Mouse (Mus musculus): ENCODE results near the gene Fam151b. TPM values are rescaled to one million over a fixed set of nuclear protein-coding genes. Genes with fewer than 3 reads are reported as not detected.

Fam151b gene
- polyA plus RNA-seq (2015; fragmentation: Nextera tagmentation; extraction: Ambion mirVana) = 0.30 and 0.39 TPM in 2 replicates

DNA sequence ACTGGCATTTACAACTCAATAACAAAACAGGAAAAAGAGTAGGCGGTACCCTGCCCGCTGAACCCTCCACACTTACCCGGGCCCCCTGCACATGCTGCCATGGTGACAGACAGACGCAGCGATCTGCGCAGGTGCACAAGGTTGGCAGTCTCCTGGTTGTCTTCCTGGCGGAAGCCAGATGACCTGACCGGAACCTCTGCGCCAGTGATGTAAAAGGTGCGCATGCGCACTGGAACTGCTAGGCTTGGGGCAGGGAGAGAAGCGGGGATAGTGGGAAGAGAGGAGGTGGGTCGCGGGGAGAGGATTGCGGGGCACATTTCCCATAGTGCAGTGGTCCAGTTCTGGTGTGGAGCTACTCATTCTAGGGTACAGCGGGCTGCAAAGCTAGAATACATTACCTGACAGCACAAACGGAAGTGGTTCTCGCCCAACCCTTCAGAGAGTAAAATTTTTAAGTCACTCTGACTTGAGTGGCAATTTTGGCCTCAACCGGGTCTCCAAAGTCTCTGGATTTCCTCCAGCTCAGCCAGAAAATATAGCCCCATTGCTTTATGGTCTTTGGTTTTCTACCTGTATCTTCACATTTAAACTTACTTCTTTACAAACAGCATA lies at the start of gene Fam151b:
TSS of gene Fam151b (minus strand) at position 164 of the 612 bp plus-strand sequence.
- DNase-seq (ENCODE audit: low spot score) = peak; percentile 97
- peak within 1 kb of the TSS; percentile 43 for H3K27ac ChIP-seq (ENCODE audit: low read length)
- peak; percentile 100 for ATAC-seq
- H3K9ac ChIP-seq (replicated peaks; ENCODE audit: low read depth) = no peak within 1 kb of the TSS
- TF ChIP-seq CTCF (IDR thresholded peaks at IDR 0.05) = no peak
- H3K4me3 ChIP-seq (ENCODE audit: low read depth, low read length) = peak within 1 kb of the TSS; percentile 45
- peaks cover 4% of the 10 kb centered on the region; the same call in 1 of the 2 replicates for H3K4me1 ChIP-seq (ENCODE audit: insufficient read depth, low read depth, low read length)
- peak within 1 kb of the TSS; percentile 55 for H3K4me2 ChIP-seq (replicated peaks; ENCODE audit: low read depth, low read length)
- no peaks in the 10 kb centered on the region for H3K9me3 ChIP-seq (ENCODE audit: low read length)
- no peaks in the 10 kb centered on the region for H3K27me3 ChIP-seq (replicated peaks; ENCODE audit: insufficient read depth, low read length)
- no peaks in the 10 kb centered on the region for H3K36me3 ChIP-seq (ENCODE audit: insufficient read depth, low read length)
- 5% methylated on average over 19 of the region's 19 CpGs for WGBS

DNA sequence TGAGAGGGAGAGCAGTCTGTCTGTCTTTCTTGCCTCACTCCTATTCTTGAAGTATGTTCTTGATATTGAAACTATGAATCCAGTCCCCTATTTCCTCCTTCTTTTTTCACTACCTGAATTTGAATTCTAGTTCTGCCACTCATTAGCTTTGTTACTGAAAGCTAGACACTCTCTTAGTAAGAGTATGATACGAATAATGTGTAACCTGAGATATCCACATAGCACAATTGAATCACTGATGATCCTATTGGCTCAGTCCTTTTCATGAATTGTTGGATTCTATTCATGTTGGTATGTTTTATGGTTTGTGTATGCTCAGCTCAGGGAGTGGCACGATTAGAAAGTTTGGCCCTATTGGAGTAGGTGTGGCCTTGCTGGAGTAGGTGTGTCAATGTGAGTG lies 48.4 kb upstream of the Fam151b start:
- H3K4me2 ChIP-seq (replicated peaks; ENCODE audit: low read depth, low read length) = no peak overlapping the region
- H3K27ac ChIP-seq (ENCODE audit: low read length) = no peak overlapping the region
- no peaks in the 10 kb centered on the region for H3K27me3 ChIP-seq (replicated peaks; ENCODE audit: insufficient read depth, low read length)
- H3K36me3 ChIP-seq (ENCODE audit: insufficient read depth, low read length) = no peaks in the 10 kb centered on the region
- ATAC-seq (no peak), DNase-seq (ENCODE audit: low spot score) (no peak)
- no peaks in the 10 kb centered on the region for H3K4me1 ChIP-seq (ENCODE audit: insufficient read depth, low read depth, low read length)
- H3K9me3 ChIP-seq (ENCODE audit: low read length) = no peaks in the 10 kb centered on the region
- TF ChIP-seq CTCF (IDR thresholded peaks at IDR 0.05) (no peak), EP300 (IDR thresholded peaks at IDR 0.05) (no peak)
- WGBS = 66% methylated on average over 2 of the region's 2 CpGs
- no peak overlapping the region for H3K4me3 ChIP-seq (ENCODE audit: low read depth, low read length)
- no peak overlapping the region for H3K9ac ChIP-seq (replicated peaks; ENCODE audit: low read depth)

DNA sequence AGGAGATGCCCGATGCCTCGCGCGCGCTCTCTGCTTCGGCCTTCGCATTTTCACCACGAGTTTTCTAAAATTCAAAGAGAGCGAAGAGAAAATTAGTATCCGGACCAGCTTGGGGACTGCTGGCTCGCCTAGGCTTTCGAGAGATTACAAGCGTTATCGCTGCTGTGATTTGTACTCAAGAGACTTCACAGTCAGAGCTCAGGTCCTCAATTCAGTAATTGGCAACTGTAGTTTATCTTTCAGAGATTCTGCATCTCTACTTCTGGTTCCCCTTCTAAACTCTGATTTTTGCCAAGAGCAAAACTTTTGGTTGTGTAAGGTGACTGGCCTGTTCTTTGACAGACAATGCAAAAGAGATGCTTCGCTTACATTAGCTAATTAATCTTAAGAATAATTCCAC lies 47.4 kb upstream of the Fam151b start:
- no peaks in the 10 kb centered on the region for H3K4me1 ChIP-seq (ENCODE audit: insufficient read depth, low read depth, low read length)
- peak overlapping the region; percentile 73 for H3K4me2 ChIP-seq (replicated peaks; ENCODE audit: low read depth, low read length)
- no peaks in the 10 kb centered on the region for H3K27me3 ChIP-seq (replicated peaks; ENCODE audit: insufficient read depth, low read length)
- peak overlapping the region; percentile 71 for H3K4me3 ChIP-seq (ENCODE audit: low read depth, low read length)
- H3K27ac ChIP-seq (ENCODE audit: low read length) = peak overlapping the region; percentile 94
- no peaks in the 10 kb centered on the region for H3K36me3 ChIP-seq (ENCODE audit: insufficient read depth, low read length)
- peak overlapping the region; percentile 76 for H3K9ac ChIP-seq (replicated peaks; ENCODE audit: low read depth)
- WGBS = 4% methylated on average over 15 of the region's 15 CpGs
- TF ChIP-seq CTCF (IDR thresholded peaks at IDR 0.05) (no peak), EP300 (IDR thresholded peaks at IDR 0.05) (no peak)
- no peaks in the 10 kb centered on the region for H3K9me3 ChIP-seq (ENCODE audit: low read length)
- ATAC-seq = no peak
- DNase-seq (ENCODE audit: low spot score) = no peak

DNA sequence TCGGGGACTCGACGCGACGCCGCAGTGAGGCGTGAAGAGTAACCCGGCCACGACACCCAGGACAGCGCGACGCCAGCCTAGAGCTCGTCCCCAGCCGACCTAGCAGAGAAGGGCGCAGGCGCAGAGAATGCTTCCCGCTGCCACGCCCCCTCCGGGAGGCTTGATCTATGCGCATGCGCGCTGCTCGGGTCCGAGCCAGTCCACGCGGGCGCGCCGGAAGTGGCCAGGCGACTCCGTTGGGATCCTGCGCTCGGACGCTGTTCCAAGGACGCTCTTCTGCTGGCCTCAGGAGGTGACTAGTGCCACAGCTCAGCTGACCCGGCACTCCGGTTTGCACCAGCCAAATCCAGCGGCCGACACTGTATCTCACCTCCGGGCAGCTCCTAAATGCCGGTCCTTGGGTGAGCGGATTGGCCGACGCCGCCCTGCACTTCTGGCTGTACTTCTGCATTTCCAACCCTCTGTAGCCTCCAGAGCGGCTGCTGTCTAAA lies 47.0 kb upstream of the Fam151b start, which contains the start of gene Zfyve16:
TSS of gene Zfyve16 (minus strand) at position 148 of the 491 bp plus-strand sequence.
- peak within 1 kb of the TSS; percentile 94 for H3K27ac ChIP-seq (ENCODE audit: low read length)
- DNase-seq (ENCODE audit: low spot score) = peak; percentile 98
- no peaks in the 10 kb centered on the region for H3K36me3 ChIP-seq (ENCODE audit: insufficient read depth, low read length)
- H3K4me3 ChIP-seq (ENCODE audit: low read depth, low read length) = peak within 1 kb of the TSS; percentile 71
- under 1% methylated on average over 46 of the region's 46 CpGs for WGBS
- no peaks in the 10 kb centered on the region for H3K9me3 ChIP-seq (ENCODE audit: low read length)
- 0 out of 2 replicates have a peak, but pooled peaks have one; percentile 11 for TF ChIP-seq CTCF (IDR thresholded peaks at IDR 0.05)
- no peak for TF ChIP-seq EP300 (IDR thresholded peaks at IDR 0.05)
- H3K4me1 ChIP-seq (ENCODE audit: insufficient read depth, low read depth, low read length) = no peaks in the 10 kb centered on the region
- H3K27me3 ChIP-seq (replicated peaks; ENCODE audit: insufficient read depth, low read length) = no peaks in the 10 kb centered on the region
- peak; percentile 96 for ATAC-seq
- peak within 1 kb of the TSS; percentile 76 for H3K9ac ChIP-seq (replicated peaks; ENCODE audit: low read depth)
- H3K4me2 ChIP-seq (replicated peaks; ENCODE audit: low read depth, low read length) = peak within 1 kb of the TSS; percentile 73

DNA sequence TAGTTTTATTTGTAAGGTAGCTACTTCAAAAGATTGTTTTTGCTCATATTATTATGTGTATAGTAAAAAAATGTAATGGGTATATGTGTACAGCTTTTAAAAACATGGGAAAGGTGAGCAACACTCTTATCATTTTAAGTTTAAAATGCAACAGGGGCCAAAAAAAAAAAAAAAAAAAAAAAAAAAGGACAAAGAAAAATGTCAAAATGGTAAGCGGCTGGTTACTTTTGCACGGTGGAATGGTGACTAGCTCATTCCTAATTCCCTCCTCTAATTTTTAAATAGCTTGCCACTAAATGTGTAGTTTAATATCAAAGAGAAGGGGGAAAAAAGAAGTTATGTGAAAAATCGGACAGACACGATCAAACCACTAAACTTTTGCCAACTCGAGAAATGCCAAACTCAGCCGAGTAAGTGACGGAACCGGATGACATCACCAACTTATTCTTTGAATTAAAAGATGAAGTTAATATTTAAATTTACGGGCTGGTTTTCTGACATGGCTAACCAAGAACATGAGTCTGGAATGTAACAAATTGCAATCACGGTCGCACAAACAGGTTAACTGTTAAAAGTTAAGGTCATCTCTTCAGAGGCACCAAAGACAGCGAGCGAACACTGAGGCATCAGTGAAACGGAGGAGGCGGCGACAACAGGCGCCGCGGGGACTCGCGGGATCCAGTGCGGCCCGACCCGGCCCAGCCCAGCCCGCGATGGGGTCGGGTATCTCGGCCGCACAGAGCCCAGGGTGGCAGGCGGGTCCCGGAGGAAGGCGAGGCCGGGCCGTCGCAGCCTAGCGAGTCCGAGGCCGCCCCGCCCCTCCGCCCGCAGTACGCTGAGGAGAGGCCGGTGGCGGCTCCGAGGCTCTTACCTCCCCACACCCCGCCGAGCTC lies 46.3 kb upstream of the Fam151b start:
- 1% methylated on average over 35 of the region's 47 CpGs for whole genome bisulfite sequencing
- Histone ChIP-seq H3K9ac (replicated peaks; ENCODE audit: low read depth) (peak overlapping the region; percentile 76), H3K4me2 (replicated peaks; ENCODE audit: low read depth, low read length) (peak overlapping the region; percentile 73), H3K4me3 (ENCODE audit: low read depth, low read length) (peak overlapping the region; percentile 71), H3K36me3 (ENCODE audit: insufficient read depth, low read length) (no peaks in the 10 kb centered on the region), H3K27me3 (replicated peaks; ENCODE audit: insufficient read depth, low read length) (no peaks in the 10 kb centered on the region), H3K9me3 (ENCODE audit: low read length) (no peaks in the 10 kb centered on the region), H3K4me1 (ENCODE audit: insufficient read depth, low read depth, low read length) (no peaks in the 10 kb centered on the region), H3K27ac (ENCODE audit: low read length) (peak overlapping the region; percentile 94)
- DNase-seq (ENCODE audit: low spot score) (peak; percentile 62), ATAC-seq (peak; percentile 92)
- TF ChIP-seq EP300 (IDR thresholded peaks at IDR 0.05) = no peak
- TF ChIP-seq CTCF (IDR thresholded peaks at IDR 0.05) = no peak

DNA sequence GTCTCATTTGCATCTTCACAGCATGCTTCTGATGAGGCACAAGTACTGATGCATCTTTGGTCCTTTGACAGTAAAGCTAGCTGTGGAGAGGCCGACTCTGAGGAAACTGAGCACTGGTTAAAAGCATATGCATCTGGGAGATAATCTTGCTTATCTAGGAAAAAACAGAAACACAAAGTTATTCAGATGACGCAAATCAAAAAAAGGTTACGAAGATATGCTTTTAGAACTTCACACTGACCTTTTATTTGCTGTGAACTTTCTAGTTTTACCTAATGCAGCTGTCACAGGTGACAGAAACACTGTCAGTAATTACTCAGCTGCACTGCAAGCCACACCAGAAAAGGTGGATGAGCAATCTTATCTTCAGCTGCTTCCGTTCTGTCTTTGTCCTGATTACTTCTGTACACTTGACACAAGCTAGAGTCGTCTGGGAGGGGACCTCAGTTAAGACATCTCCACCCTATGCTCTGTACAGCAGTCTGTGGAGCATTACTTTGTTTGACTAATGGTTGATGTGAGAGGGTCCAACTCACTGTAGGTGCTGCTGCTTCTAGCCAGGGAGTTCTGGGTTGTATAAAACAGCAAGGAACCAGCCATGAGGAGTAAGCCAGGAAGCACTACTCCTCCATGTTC lies 39.5 kb upstream of the Fam151b start:
- no peaks in the 10 kb centered on the region for H3K9me3 ChIP-seq (ENCODE audit: low read length)
- H3K4me3 ChIP-seq (ENCODE audit: low read depth, low read length) = no peak overlapping the region
- 85% methylated on average over 5 of the region's 5 CpGs for WGBS
- H3K27ac ChIP-seq (ENCODE audit: low read length) = no peak overlapping the region
- no peaks in the 10 kb centered on the region for H3K4me1 ChIP-seq (ENCODE audit: insufficient read depth, low read depth, low read length)
- peaks cover 14% of the 10 kb centered on the region for H3K36me3 ChIP-seq (ENCODE audit: insufficient read depth, low read length)
- TF ChIP-seq EP300 (IDR thresholded peaks at IDR 0.05) (no peak), CTCF (IDR thresholded peaks at IDR 0.05) (no peak)
- no peak for DNase-seq (ENCODE audit: low spot score)
- H3K4me2 ChIP-seq (replicated peaks; ENCODE audit: low read depth, low read length) = no peak overlapping the region
- no peaks in the 10 kb centered on the region for H3K27me3 ChIP-seq (replicated peaks; ENCODE audit: insufficient read depth, low read length)
- no peak for ATAC-seq
- H3K9ac ChIP-seq (replicated peaks; ENCODE audit: low read depth) = no peak overlapping the region

Data from lung, postnatal 0 days (tissue).